Mouse (Mus musculus): ENCODE data around the gene Parva. TPM values are rescaled to one million over a fixed set of nuclear protein-coding genes. Genes with fewer than 3 reads are reported as not detected.
A peak's percentile ranks its signal among the peaks of the same experiment; 100 is the strongest.

Gene Parva
- polyA plus RNA-seq, 1 experiment from 2014 or later = 65.8 TPM

GRCm38 (mm10) chr7:112416058-112416526 lies 11.2 kb upstream of the Parva start:
- peaks cover 17% of the 10 kb centered on the region for H3K4me1 ChIP-seq (ENCODE audit: control insufficient read depth, insufficient read depth, low read length)
- no peaks in the 10 kb centered on the region; the same call in 1 of the 2 replicates for H3K27me3 ChIP-seq (ENCODE audit: control insufficient read depth, insufficient read depth, low read length)
- H3K27ac ChIP-seq (ENCODE audit: low read length) = no peak overlapping the region
- H3K9me3 ChIP-seq (replicated peaks; ENCODE audit: control insufficient read depth, low read length) = no peaks in the 10 kb centered on the region
- H3K9ac ChIP-seq (ENCODE audit: low read length) = no peak overlapping the region
- 37% methylated on average over 14 of the region's 14 CpGs for WGBS
- H3K4me2 ChIP-seq (ENCODE audit: low read depth, low read length) = peak overlapping the region; percentile 21; the same call in 1 of the 2 replicates
- ATAC-seq (replicated peaks; ENCODE audit: extremely low read depth, insufficient read depth, low FRiP score) = no peak
- no peaks in the 10 kb centered on the region for H3K36me3 ChIP-seq (ENCODE audit: control insufficient read depth, insufficient read depth)
- H3K4me3 ChIP-seq (ENCODE audit: low read length) = no peak overlapping the region

- Histone ChIP-seq H3K9me3 (replicated peaks; ENCODE audit: control insufficient read depth, low read length) (no peaks in the 10 kb centered on the region), H3K4me1 (ENCODE audit: control insufficient read depth, insufficient read depth, low read length) (peaks cover 16% of the 10 kb centered on the region), H3K36me3 (ENCODE audit: control insufficient read depth, insufficient read depth) (no peaks in the 10 kb centered on the region), H3K27me3 (ENCODE audit: control insufficient read depth, insufficient read depth, low read length) (no peaks in the 10 kb centered on the region; the same call in 1 of the 2 replicates), H3K9ac (ENCODE audit: low read length) (0 out of 2 replicates have a peak overlapping the region, but pooled peaks have one; percentile 22), H3K27ac (ENCODE audit: low read length) (no peak overlapping the region), H3K4me2 (ENCODE audit: low read depth, low read length) (no peak overlapping the region), H3K4me3 (ENCODE audit: low read length) (no peak overlapping the region)
- WGBS = 24% methylated on average over 7 of the region's 7 CpGs
- no peak; the same call in 1 of the 2 replicates for ATAC-seq (replicated peaks; ENCODE audit: extremely low read depth, insufficient read depth, low FRiP score)
Measured at GRCm38 (mm10) chr7:112416730-112417513, 10.4 kb upstream of the Parva start.

GRCm38 (mm10) chr7:112417598-112417997 lies 9.7 kb upstream of the Parva start:
- no peak for ATAC-seq (replicated peaks; ENCODE audit: extremely low read depth, insufficient read depth, low FRiP score)
- Histone ChIP-seq H3K27me3 (ENCODE audit: control insufficient read depth, insufficient read depth, low read length) (no peaks in the 10 kb centered on the region; the same call in 1 of the 2 replicates), H3K36me3 (ENCODE audit: control insufficient read depth, insufficient read depth) (no peaks in the 10 kb centered on the region), H3K9ac (ENCODE audit: low read length) (no peak overlapping the region), H3K9me3 (replicated peaks; ENCODE audit: control insufficient read depth, low read length) (no peaks in the 10 kb centered on the region), H3K27ac (ENCODE audit: low read length) (no peak overlapping the region), H3K4me3 (ENCODE audit: low read length) (no peak overlapping the region), H3K4me1 (ENCODE audit: control insufficient read depth, insufficient read depth, low read length) (peaks cover 15% of the 10 kb centered on the region), H3K4me2 (ENCODE audit: low read depth, low read length) (no peak overlapping the region)
- 79% methylated on average over 4 of the region's 4 CpGs for WGBS

GRCm38 (mm10) chr7:112423438-112423837 lies 3.9 kb upstream of the Parva start:
- no peaks in the 10 kb centered on the region for H3K9me3 ChIP-seq (replicated peaks; ENCODE audit: control insufficient read depth, low read length)
- ATAC-seq (replicated peaks; ENCODE audit: extremely low read depth, insufficient read depth, low FRiP score) = no peak
- no peaks in the 10 kb centered on the region for H3K36me3 ChIP-seq (ENCODE audit: control insufficient read depth, insufficient read depth)
- H3K4me2 ChIP-seq (ENCODE audit: low read depth, low read length) = no peak overlapping the region
- WGBS = 87% methylated on average over 4 of the region's 4 CpGs
- H3K27me3 ChIP-seq (ENCODE audit: control insufficient read depth, insufficient read depth, low read length) = no peaks in the 10 kb centered on the region
- H3K4me3 ChIP-seq (ENCODE audit: low read length) = no peak overlapping the region
- no peak overlapping the region for H3K27ac ChIP-seq (ENCODE audit: low read length)
- H3K4me1 ChIP-seq (ENCODE audit: control insufficient read depth, insufficient read depth, low read length) = peaks cover 9% of the 10 kb centered on the region
- H3K9ac ChIP-seq (ENCODE audit: low read length) = no peak overlapping the region

GRCm38 (mm10) chr7:112426811-112427210 lies 494 bp upstream of the Parva start:
- H3K36me3 ChIP-seq (ENCODE audit: control insufficient read depth, insufficient read depth) = no peaks in the 10 kb centered on the region
- H3K4me1 ChIP-seq (ENCODE audit: control insufficient read depth, insufficient read depth, low read length) = peaks cover 17% of the 10 kb centered on the region
- WGBS = 40% methylated on average over 5 of the region's 5 CpGs
- H3K9me3 ChIP-seq (replicated peaks; ENCODE audit: control insufficient read depth, low read length) = no peaks in the 10 kb centered on the region
- peak overlapping the region; percentile 99 for H3K27ac ChIP-seq (ENCODE audit: low read length)
- no peak for ATAC-seq (replicated peaks; ENCODE audit: extremely low read depth, insufficient read depth, low FRiP score)
- peak overlapping the region; percentile 86 for H3K4me3 ChIP-seq (ENCODE audit: low read length)
- H3K9ac ChIP-seq (ENCODE audit: low read length) = peak overlapping the region; percentile 99
- H3K27me3 ChIP-seq (ENCODE audit: control insufficient read depth, insufficient read depth, low read length) = no peaks in the 10 kb centered on the region
- peak overlapping the region; percentile 67 for H3K4me2 ChIP-seq (ENCODE audit: low read depth, low read length)

- H3K36me3 ChIP-seq (ENCODE audit: control insufficient read depth, insufficient read depth) = no peaks in the 10 kb centered on the region
- H3K4me2 ChIP-seq (ENCODE audit: low read depth, low read length) = peak overlapping the region; percentile 67
- H3K9ac ChIP-seq (ENCODE audit: low read length) = peak overlapping the region; percentile 99
- H3K4me1 ChIP-seq (ENCODE audit: control insufficient read depth, insufficient read depth, low read length) = peaks cover 17% of the 10 kb centered on the region
- peak overlapping the region; percentile 99 for H3K27ac ChIP-seq (ENCODE audit: low read length)
- under 1% methylated on average over 22 of the region's 22 CpGs for WGBS
- peak overlapping the region; percentile 86 for H3K4me3 ChIP-seq (ENCODE audit: low read length)
- H3K9me3 ChIP-seq (replicated peaks; ENCODE audit: control insufficient read depth, low read length) = no peaks in the 10 kb centered on the region
- no peaks in the 10 kb centered on the region for H3K27me3 ChIP-seq (ENCODE audit: control insufficient read depth, insufficient read depth, low read length)
- ATAC-seq (replicated peaks; ENCODE audit: extremely low read depth, insufficient read depth, low FRiP score) = peak; percentile 95
Measured at GRCm38 (mm10) chr7:112428158-112428535, 842 bp downstream of the Parva start.

GRCm38 (mm10) chr7:112439846-112440245 lies 12.5 kb downstream of the Parva start:
- H3K36me3 ChIP-seq (ENCODE audit: control insufficient read depth, insufficient read depth) = peaks cover 7% of the 10 kb centered on the region
- H3K27ac ChIP-seq (ENCODE audit: low read length) = no peak overlapping the region
- no peak overlapping the region for H3K4me3 ChIP-seq (ENCODE audit: low read length)
- H3K9ac ChIP-seq (ENCODE audit: low read length) = no peak overlapping the region
- H3K4me1 ChIP-seq (ENCODE audit: control insufficient read depth, insufficient read depth, low read length) = peaks cover 50% of the 10 kb centered on the region
- no peaks in the 10 kb centered on the region for H3K27me3 ChIP-seq (ENCODE audit: control insufficient read depth, insufficient read depth, low read length)
- ATAC-seq (replicated peaks; ENCODE audit: extremely low read depth, insufficient read depth, low FRiP score) = no peak
- H3K9me3 ChIP-seq (replicated peaks; ENCODE audit: control insufficient read depth, low read length) = peaks cover 4% of the 10 kb centered on the region
- H3K4me2 ChIP-seq (ENCODE audit: low read depth, low read length) = no peak overlapping the region
- 50% methylated on average over 3 of the region's 3 CpGs for WGBS

- ATAC-seq (replicated peaks; ENCODE audit: extremely low read depth, insufficient read depth, low FRiP score) = peak; percentile 52
- Histone ChIP-seq H3K27ac (ENCODE audit: low read length) (peak overlapping the region; percentile 26; the same call in 1 of the 2 replicates), H3K27me3 (ENCODE audit: control insufficient read depth, insufficient read depth, low read length) (no peaks in the 10 kb centered on the region), H3K4me1 (ENCODE audit: control insufficient read depth, insufficient read depth, low read length) (peaks cover 48% of the 10 kb centered on the region), H3K36me3 (ENCODE audit: control insufficient read depth, insufficient read depth) (no peaks in the 10 kb centered on the region), H3K4me2 (ENCODE audit: low read depth, low read length) (no peak overlapping the region), H3K9me3 (replicated peaks; ENCODE audit: control insufficient read depth, low read length) (no peaks in the 10 kb centered on the region), H3K9ac (ENCODE audit: low read length) (0 out of 2 replicates have a peak overlapping the region, but pooled peaks have one; percentile 7), H3K4me3 (ENCODE audit: low read length) (no peak overlapping the region)
- 32% methylated on average over 12 of the region's 12 CpGs for WGBS
Measured at GRCm38 (mm10) chr7:112444152-112444984, 17.1 kb downstream of the Parva start.
